Mouse (Mus musculus) brown adipose tissue, adult 24 weeks (tissue): ENCODE data around the gene Chrnd. TPM values are rescaled to one million over a fixed set of nuclear protein-coding genes. Genes with fewer than 3 reads are reported as not detected.

Experiments
- H3K27ac ChIP-seq: fragments of 200-500 bp; replicated peaks from 2 replicates; pipeline ENCODE4 v1.5.1; 2012; ENCODE audit warnings: low read depth, mild to moderate bottlenecking, low read length
- H3K4me1 ChIP-seq: fragments of 200-500 bp; 2 replicates; pipeline ENCODE4 v1.6.1; 2012; ENCODE audit warnings: low read length, mixed read lengths; ENCODE audit not compliant: control insufficient read depth, insufficient read depth, insufficient read length
- H3K4me3 ChIP-seq: fragments of 200-500 bp; 2 replicates; pipeline ENCODE4 v1.5.1; 2012; ENCODE audit warnings: low read depth, mild to moderate bottlenecking, low read length, moderate library complexity; ENCODE audit not compliant: insufficient read depth
- polyA plus RNA-seq: library from polyadenylated mRNA; stranded (reverse); fragments of >200 nt; gene quantifications from 2 replicates; pipeline ENCODE4 v1.2.4, GENCODE M21; 2012; ENCODE audit not compliant: missing spikeins, insufficient read depth, insufficient read length

Chrnd gene
- not detected in 2 replicates for polyA plus RNA-seq

DNA sequence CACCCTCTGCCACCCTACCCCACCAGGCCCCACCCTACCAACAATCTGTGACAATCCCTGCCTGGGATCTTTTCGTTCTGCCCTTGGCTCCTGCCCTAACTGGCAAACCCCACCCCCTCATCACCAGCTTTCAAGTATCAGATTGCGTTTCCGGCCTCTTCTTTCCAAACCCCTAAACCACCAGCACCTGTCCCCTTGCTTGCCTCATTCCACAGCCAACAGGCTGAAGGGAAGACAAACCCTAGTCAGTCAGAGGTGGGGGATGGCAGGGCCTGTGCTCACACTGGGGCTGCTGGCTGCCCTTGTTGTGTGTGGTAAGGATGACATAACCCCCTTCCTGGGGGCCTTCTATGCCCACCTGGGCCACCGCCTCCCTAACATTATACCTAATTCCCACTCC is at the start of gene Chrnd:
Gene Chrnd, plus strand, starts transcription at position 179 of the 400 bp plus-strand sequence.
- Histone ChIP-seq H3K27ac (no peak within 1 kb of the TSS), H3K4me3 (no peak within 1 kb of the TSS), H3K4me1 (no peaks in the 10 kb centered on the region)

DNA sequence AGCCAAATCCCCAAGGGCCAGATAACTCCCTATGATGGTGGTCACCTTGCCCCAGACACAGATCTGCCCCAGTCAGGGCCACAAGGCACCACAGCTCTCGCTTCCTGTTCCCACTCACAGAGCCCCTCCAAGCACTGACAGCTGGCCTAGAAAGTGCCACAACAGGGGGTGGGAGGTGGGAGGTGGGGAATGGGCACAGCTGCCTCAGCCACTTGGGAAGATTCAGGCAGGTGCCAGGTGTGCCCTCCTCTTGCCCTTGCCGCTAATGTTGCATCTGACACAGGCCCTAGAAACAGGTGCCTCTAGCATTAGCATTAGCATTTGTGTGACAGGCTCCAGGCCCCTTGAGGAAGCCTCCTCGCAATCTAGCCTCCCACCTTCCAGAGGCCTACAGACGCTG is 48.9 kb upstream of the Chrnd start:
- Histone ChIP-seq H3K27ac (no peak overlapping the region), H3K4me1 (no peaks in the 10 kb centered on the region), H3K4me3 (no peak overlapping the region)

DNA sequence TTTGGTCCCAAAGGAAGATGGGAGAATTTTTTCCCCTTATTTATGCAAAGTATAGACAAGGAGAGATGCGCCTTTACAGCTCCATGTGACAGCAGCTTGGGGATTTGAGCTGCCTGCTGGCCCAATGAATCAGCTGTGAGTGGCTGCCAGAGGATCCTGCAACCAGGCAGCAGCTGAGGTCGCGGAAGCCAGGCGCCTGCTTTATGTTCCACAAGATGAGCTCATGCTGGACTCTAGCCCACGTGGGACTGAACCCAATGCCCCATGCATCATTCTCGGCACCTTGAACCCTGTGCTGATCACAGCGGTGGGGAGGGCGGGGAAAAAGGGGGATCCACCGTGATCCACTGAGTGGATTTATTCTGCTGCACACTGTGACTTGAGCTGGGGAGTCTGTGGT is 48.0 kb upstream of the Chrnd start:
- Histone ChIP-seq H3K4me1 (no peaks in the 10 kb centered on the region), H3K27ac (no peak overlapping the region), H3K4me3 (no peak overlapping the region)

DNA sequence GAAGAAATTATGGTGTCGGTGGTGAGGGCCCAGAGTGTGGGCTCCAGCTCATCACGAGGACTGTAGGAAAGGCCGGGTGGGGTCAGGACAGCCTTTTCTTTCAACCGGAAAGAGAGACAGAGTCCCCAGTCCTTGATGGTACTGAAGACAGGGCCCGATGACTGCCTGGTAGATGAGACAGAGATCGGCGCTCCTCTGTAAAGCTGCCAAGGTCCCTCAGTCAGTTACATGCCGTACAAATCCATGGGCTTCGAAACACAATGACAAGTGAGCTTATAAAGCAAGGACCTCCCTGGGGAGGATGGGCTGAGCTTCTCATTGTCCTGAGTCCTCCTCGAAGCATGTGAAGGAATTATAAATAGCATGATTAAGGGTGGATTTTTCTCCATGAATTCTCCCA is 47.3 kb upstream of the Chrnd start:
- H3K4me1 ChIP-seq = no peaks in the 10 kb centered on the region
- no peak overlapping the region for H3K4me3 ChIP-seq
- no peak overlapping the region for H3K27ac ChIP-seq

DNA sequence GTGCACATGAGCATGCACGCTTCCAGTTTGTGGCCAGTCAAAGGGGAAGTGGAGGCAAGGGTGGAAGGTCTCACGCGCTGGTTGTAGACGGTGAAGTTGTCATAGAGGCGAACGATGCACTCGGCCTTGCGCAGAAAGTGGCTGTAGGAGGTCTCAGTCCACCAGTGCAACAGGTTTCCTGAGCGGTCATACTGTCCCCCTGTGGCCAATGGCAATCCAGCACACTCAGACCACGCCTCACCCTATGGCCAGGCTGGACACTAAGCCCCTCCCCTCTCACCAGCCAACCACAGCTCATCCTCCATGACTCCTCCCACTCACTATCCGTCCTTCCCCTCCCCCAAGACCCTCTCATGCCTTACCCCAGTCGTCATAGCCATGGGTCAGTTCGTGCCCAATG is 41.0 kb upstream of the Chrnd start:
- H3K27ac ChIP-seq = no peak overlapping the region
- H3K4me3 ChIP-seq = no peak overlapping the region
- no peaks in the 10 kb centered on the region for H3K4me1 ChIP-seq

DNA sequence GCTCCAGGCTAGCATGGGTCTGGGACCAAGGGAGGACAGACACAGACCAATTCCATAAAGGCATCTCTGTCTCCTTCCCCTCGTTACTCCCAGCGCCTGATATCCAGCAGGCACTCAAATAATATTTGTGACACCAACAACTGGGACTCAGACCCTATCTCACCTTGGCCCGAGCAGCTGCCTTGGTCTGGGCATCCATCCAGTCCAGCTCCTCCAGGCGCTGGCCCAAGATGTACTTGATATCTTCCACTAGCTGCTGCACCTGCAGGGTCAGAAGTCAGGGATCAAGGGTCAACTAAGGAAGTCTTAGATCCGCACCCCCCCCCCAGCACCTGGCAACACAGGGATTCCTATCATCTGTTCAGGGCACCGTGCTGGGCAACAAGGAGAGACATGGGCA is 39.1 kb upstream of the Chrnd start:
- no peak overlapping the region for H3K4me3 ChIP-seq
- no peak overlapping the region for H3K27ac ChIP-seq
- no peaks in the 10 kb centered on the region; the same call in 1 of the 2 replicates for H3K4me1 ChIP-seq

DNA sequence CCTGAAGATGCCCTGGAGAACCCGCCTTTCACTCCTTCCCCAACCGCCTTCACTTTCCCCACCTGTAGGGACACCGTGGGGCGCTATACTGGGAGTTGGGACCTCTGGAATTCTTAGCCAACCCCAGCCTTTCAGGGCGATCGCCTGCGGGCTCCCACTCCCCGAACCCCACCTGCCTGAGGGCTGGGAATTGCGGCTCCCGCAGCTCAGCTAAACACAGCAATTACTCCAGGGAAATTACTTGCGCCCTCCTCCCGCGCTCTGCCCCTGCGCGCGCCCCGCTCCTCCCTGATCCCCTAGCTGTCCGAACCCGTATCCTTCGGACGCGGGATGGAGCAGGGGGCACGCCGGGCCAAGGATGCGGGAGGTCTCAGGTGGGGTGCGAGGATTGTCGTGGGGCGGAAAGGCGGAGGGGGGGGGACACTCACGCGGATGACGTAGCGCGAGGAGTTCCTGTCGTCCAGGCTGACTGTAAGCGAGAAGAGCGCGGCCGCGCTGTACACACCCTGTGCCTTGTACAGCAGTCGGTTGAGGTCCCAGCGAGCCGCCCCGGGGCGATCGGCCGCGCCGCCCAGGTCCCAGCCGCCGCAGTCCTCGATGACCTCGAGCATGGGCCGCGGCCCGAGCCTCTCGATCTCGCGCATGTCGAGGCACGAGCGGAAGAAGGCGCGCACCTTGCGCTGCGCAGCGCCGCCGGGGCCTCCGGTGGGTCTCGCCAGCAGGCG is 36.5 kb upstream of the Chrnd start:
- Histone ChIP-seq H3K27ac (no peak overlapping the region), H3K4me1 (no peaks in the 10 kb centered on the region; the same call in 1 of the 2 replicates), H3K4me3 (no peak overlapping the region)

DNA sequence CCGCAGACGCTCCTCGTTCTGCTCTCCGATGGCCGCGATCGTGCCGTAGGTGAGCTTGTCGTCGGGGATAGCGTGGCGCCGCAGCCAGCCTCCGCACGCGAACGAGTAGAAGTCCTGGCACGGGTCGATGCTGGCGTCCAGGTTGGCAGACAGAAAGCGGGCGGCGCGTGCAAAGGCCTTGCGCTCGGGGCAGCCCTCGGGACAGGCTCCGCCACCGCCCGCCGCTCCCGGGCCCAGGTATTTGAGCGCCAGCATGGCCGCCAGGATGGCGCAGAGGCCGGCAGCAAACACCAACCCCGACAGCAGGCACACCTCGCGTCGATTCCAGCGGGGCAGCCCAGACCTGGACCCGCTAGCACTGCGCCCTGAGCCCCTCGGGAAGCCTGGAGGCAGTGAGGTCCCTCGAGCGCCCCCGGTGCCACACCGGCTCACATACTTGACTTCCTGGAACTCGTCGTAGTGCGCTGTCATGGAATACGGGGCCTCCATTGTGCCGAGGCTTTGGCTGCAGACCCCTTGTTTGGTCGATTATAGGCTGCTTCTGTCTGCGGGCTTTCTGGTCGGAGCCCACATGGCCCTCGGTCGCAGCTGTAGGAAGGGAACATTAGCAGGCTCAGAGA is 35.8 kb upstream of the Chrnd start:
- no peak overlapping the region for H3K4me3 ChIP-seq
- H3K4me1 ChIP-seq = no peaks in the 10 kb centered on the region; the same call in 1 of the 2 replicates
- no peak overlapping the region for H3K27ac ChIP-seq

DNA sequence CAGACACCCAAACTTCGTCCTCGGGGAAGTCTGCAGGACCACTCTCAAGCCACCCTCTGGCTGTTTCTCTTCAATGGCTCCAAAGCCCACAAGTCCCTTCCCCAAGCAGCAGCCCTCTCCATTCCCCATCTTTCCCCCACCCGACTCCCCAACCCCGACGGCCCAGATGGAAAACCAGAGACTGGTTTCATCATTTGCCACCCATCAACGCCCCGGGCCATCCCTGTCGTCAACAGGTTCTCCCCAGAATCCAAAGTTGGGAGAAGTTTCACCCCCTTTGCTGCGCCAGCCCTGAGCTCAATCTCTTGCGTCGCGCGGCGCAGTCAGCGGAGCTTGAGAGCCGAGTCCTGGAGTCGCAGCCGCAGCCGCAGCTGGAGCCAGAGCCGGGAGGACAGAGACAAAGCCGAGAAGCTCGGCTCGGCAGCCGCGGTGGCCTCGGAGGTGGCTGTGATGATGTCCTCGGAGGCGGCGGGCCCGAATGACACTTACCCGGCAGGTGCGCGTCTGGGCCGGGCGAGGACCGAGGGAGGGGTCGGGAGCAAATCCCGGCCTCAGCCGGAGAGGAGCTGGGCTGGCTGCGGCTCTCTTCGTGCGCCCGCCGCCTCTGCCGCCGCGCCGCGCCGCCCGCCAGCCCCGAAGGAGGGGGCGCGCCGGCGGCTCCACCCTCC is 34.7 kb upstream of the Chrnd start:
- no peak overlapping the region; the same call in 1 of the 2 replicates for H3K4me3 ChIP-seq
- no peak overlapping the region for H3K27ac ChIP-seq
- no peaks in the 10 kb centered on the region; the same call in 1 of the 2 replicates for H3K4me1 ChIP-seq

DNA sequence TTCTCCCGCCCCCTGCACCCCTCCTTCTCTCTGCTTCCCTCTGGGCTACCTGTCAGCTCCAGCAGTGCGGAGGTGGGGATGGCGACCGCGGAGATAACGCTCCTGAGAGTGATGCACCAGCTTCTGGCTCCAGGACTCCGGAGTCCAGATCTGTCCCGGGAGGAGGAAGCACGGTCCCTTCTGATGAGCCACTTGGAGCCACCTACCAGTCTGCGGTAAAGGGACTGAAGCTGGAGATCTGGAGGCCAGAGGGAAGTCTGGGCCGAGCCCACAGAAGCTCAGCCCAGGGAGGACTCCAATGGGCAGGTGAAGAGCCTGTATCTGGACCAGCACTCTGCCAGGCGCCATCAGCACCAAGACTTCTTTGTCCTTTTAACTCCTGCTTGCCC is 34.2 kb upstream of the Chrnd start, which contains the start of gene Ecel1:
Gene Ecel1, minus strand, starts transcription at position 323 of the 389 bp plus-strand sequence.
- no peak within 1 kb of the TSS for H3K27ac ChIP-seq
- H3K4me1 ChIP-seq = no peaks in the 10 kb centered on the region; the same call in 1 of the 2 replicates
- no peak within 1 kb of the TSS; the same call in 1 of the 2 replicates for H3K4me3 ChIP-seq

DNA sequence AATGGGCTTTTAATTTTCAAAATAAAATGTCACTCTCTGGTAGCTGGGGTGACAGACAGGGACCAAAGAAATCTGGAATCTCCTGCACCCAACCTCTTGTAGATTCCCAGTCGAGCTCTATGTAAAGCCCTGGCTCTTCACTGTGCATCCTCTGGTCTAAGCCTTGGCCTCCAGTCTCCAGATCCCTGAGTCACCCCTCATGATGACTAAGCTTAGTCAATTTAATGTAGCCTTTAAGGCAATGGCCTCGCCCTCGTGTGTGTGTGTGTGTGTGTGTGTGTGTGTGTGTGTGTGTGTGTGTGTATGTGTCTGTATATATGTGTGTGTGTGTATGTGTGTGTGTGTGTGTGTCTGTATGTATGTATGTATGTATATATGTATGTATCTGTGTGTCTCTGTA is 31.0 kb upstream of the Chrnd start:
- H3K4me3 ChIP-seq = no peak overlapping the region
- no peak overlapping the region for H3K27ac ChIP-seq
- H3K4me1 ChIP-seq = no peaks in the 10 kb centered on the region; the same call in 1 of the 2 replicates

DNA sequence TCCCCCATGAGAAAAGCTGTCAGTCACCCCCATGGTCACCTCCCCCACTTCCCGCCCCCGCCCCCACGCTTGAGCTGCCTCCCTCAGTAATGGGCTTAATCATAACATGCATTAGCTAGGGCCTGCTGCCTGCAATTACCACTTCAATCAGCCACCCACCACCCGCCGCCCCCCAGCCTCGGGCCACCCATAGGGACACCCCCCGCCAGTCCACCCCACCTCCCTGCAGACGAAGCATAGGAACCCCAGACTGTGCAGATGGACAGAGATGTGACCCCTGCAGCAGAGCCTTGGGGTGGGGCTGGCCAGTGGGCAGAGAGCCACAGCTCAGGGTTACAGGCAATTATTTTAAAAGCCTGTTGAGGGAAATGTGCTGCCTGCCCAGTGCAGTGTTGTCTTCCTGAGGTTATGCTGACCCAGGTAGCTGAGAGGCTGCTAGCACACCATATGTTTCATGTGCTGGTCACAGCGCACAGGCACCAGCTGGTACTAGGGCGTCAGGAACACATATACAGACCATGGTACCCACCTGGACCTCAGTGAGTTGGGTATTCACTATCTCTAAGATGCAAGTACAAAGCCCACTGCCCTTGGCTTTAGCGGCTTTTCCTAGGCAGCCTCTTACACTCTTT is 26.1 kb upstream of the Chrnd start:
- Histone ChIP-seq H3K27ac (no peak overlapping the region), H3K4me1 (no peaks in the 10 kb centered on the region), H3K4me3 (no peak overlapping the region)

DNA sequence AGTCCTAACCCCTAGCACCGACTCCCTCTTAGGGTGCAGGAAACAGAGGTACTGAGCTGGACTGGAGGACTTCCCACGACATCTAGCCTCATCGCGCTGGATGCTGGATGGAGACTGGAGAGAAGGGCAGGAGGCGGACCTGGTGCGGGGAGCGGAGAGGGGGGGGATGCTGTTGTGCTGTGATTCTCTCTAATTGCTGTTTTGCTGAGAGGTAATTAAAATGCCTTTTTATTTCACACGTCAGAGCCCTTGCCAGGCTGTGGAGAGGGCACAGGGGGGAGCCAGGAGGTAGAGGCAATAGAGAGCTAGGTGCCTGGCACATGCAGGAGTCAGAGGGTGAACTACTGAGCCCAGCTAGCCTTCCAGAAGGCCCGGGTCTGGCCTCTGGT is 25.6 kb upstream of the Chrnd start:
- Histone ChIP-seq H3K27ac (no peak overlapping the region), H3K4me1 (no peaks in the 10 kb centered on the region), H3K4me3 (no peak overlapping the region)

DNA sequence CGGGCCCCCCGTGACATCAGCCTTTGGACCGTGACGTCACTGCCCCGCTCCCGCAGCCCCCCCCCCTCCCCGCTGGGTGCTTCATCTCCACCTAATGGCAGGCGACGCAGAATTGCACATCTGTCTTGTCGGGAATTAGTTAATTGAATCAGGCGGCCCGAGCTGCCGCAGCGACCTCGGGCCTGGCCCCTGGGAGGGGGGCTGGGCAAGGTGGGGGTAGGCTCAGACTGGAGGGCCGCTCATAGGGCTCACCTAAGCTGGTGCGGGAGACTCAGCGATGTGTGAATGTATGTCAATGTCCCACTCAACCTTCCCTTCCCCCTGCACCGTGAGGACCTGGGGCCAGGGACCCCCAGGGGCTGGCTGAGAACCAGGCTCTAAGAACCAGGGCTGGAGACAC is 19.9 kb upstream of the Chrnd start:
- H3K4me3 ChIP-seq = no peak overlapping the region
- H3K27ac ChIP-seq = no peak overlapping the region
- no peaks in the 10 kb centered on the region for H3K4me1 ChIP-seq

DNA sequence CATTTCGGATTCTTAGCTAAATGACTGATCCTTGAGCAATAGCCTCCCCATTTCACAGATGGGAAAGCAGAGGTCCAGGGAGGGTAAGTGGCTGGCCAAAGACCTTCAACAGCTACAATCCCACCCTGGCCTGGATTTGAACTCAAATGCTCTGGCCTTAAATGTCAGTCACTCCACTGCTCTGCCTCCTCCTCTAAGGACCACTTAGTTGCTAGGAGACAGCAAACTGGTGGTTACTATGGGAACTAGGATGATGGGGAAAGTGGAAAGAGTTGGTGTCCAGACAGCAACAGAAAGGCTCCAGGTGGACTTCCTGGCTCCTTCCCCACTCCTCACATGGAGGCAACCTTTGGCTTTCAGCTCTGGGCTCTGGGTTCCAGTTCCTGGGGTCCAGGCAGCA is 19.1 kb upstream of the Chrnd start:
- Histone ChIP-seq H3K4me1 (no peaks in the 10 kb centered on the region), H3K27ac (no peak overlapping the region), H3K4me3 (no peak overlapping the region)
